Mouse (Mus musculus) lung, adult 2 months (tissue): Measurements from ENCODE around the gene Pax4.

Experiments
- CTCF ChIP-seq: fragments of 200-500 bp; IDR thresholded peaks from 2 replicates; pipeline ENCODE4 v1.5.1; 2011; ENCODE audit warnings: mild to moderate bottlenecking, low read length, control low read depth; ENCODE audit not compliant: insufficient read depth
- POLR2A ChIP-seq: fragments of 200-500 bp; IDR thresholded peaks from 2 replicates; pipeline ENCODE4 v1.6.1; 2011; ENCODE audit warnings: low read depth, mild to moderate bottlenecking, control low read depth, low read length, borderline replicate concordance; ENCODE audit errors: extremely low read depth

GRCm38 (mm10) chr6:28471284-28472035, 22.3 kb upstream of the Pax4 start:
- TF ChIP-seq CTCF (no peak), POLR2A (no peak)
